Mouse (Mus musculus): ENCODE measurements around the gene Apbb1ip. TPM values are rescaled to one million over a fixed set of nuclear protein-coding genes. Genes with fewer than 3 reads are reported as not detected.

Gene Apbb1ip
- total RNA-seq, 1 experiment from 2014 or later = 22.7 TPM

GRCm38 (mm10) chr2:22799430-22800041 lies 25.6 kb downstream of the Apbb1ip start:
- ATAC-seq (replicated peaks in 1 of 2; ENCODE audit: insufficient read depth in 1 of 2, low FRiP score in 2 of 2, low TSS enrichment in 1 of 2, low read depth in 1 of 2, poor library complexity in 2 of 2, severe bottlenecking in 2 of 2) = peak; percentile 20 to 64; a peak in 1 of 4 replicates

GRCm38 (mm10) chr2:22805589-22805988 lies 31.7 kb downstream of the Apbb1ip start:
- peak; percentile 79 to 87 for ATAC-seq (replicated peaks in 1 of 2; ENCODE audit: insufficient read depth in 1 of 2, low FRiP score in 2 of 2, low TSS enrichment in 1 of 2, low read depth in 1 of 2, poor library complexity in 2 of 2, severe bottlenecking in 2 of 2)

- no peak for ATAC-seq (replicated peaks in 1 of 2; ENCODE audit: insufficient read depth in 1 of 2, low FRiP score in 2 of 2, low TSS enrichment in 1 of 2, low read depth in 1 of 2, poor library complexity in 2 of 2, severe bottlenecking in 2 of 2)
Observed at GRCm38 (mm10) chr2:22806576-22806975, 32.7 kb downstream of the Apbb1ip start.

- peak; percentile 75 to 77 for ATAC-seq (replicated peaks in 1 of 2; ENCODE audit: insufficient read depth in 1 of 2, low FRiP score in 2 of 2, low TSS enrichment in 1 of 2, low read depth in 1 of 2, poor library complexity in 2 of 2, severe bottlenecking in 2 of 2)
Observed at GRCm38 (mm10) chr2:22807312-22807711, 33.4 kb downstream of the Apbb1ip start.

GRCm38 (mm10) chr2:22810851-22811250 lies 37.0 kb downstream of the Apbb1ip start:
- ATAC-seq (replicated peaks in 1 of 2; ENCODE audit: insufficient read depth in 1 of 2, low FRiP score in 2 of 2, low TSS enrichment in 1 of 2, low read depth in 1 of 2, poor library complexity in 2 of 2, severe bottlenecking in 2 of 2) = peak in 1 of 2 experiments; percentile 25; a peak in 1 of 4 replicates

GRCm38 (mm10) chr2:22811466-22811865 lies 37.6 kb downstream of the Apbb1ip start:
- peak in 1 of 2 experiments; percentile 33; a peak in 1 of 4 replicates for ATAC-seq (replicated peaks in 1 of 2; ENCODE audit: insufficient read depth in 1 of 2, low FRiP score in 2 of 2, low TSS enrichment in 1 of 2, low read depth in 1 of 2, poor library complexity in 2 of 2, severe bottlenecking in 2 of 2)

- ATAC-seq (replicated peaks in 1 of 2; ENCODE audit: insufficient read depth in 1 of 2, low FRiP score in 2 of 2, low TSS enrichment in 1 of 2, low read depth in 1 of 2, poor library complexity in 2 of 2, severe bottlenecking in 2 of 2) = no peak
Observed at GRCm38 (mm10) chr2:22813921-22814320, 40.0 kb downstream of the Apbb1ip start.

GRCm38 (mm10) chr2:22815674-22816073 lies 41.8 kb downstream of the Apbb1ip start:
- no peak for ATAC-seq (replicated peaks in 1 of 2; ENCODE audit: insufficient read depth in 1 of 2, low FRiP score in 2 of 2, low TSS enrichment in 1 of 2, low read depth in 1 of 2, poor library complexity in 2 of 2, severe bottlenecking in 2 of 2)

GRCm38 (mm10) chr2:22816231-22816630 lies 42.3 kb downstream of the Apbb1ip start:
- no peak for ATAC-seq (replicated peaks in 1 of 2; ENCODE audit: insufficient read depth in 1 of 2, low FRiP score in 2 of 2, low TSS enrichment in 1 of 2, low read depth in 1 of 2, poor library complexity in 2 of 2, severe bottlenecking in 2 of 2)

- no peak for ATAC-seq (replicated peaks in 1 of 2; ENCODE audit: insufficient read depth in 1 of 2, low FRiP score in 2 of 2, low TSS enrichment in 1 of 2, low read depth in 1 of 2, poor library complexity in 2 of 2, severe bottlenecking in 2 of 2)
Observed at GRCm38 (mm10) chr2:22822293-22822692, 48.4 kb downstream of the Apbb1ip start.

GRCm38 (mm10) chr2:22845514-22845913 lies 71.6 kb downstream of the Apbb1ip start:
- no peak for ATAC-seq (replicated peaks in 1 of 2; ENCODE audit: insufficient read depth in 1 of 2, low FRiP score in 2 of 2, low TSS enrichment in 1 of 2, low read depth in 1 of 2, poor library complexity in 2 of 2, severe bottlenecking in 2 of 2)

GRCm38 (mm10) chr2:22851900-22852299 lies 78.0 kb downstream of the Apbb1ip start:
- no peak for ATAC-seq (replicated peaks in 1 of 2; ENCODE audit: insufficient read depth in 1 of 2, low FRiP score in 2 of 2, low TSS enrichment in 1 of 2, low read depth in 1 of 2, poor library complexity in 2 of 2, severe bottlenecking in 2 of 2)

- no peak for ATAC-seq (replicated peaks in 1 of 2; ENCODE audit: insufficient read depth in 1 of 2, low FRiP score in 2 of 2, low TSS enrichment in 1 of 2, low read depth in 1 of 2, poor library complexity in 2 of 2, severe bottlenecking in 2 of 2)
Observed at GRCm38 (mm10) chr2:22857501-22857900, 83.6 kb downstream of the Apbb1ip start.

- ATAC-seq (replicated peaks in 1 of 2; ENCODE audit: insufficient read depth in 1 of 2, low FRiP score in 2 of 2, low TSS enrichment in 1 of 2, low read depth in 1 of 2, poor library complexity in 2 of 2, severe bottlenecking in 2 of 2) = no peak
Observed at GRCm38 (mm10) chr2:22862194-22862593, 88.3 kb downstream of the Apbb1ip start.

- peak; percentile 88 to 97 for ATAC-seq (replicated peaks in 1 of 2; ENCODE audit: insufficient read depth in 1 of 2, low FRiP score in 2 of 2, low TSS enrichment in 1 of 2, low read depth in 1 of 2, poor library complexity in 2 of 2, severe bottlenecking in 2 of 2)
Observed at GRCm38 (mm10) chr2:22864394-22865037, 90.6 kb downstream of the Apbb1ip start.

- no peak for ATAC-seq (replicated peaks in 1 of 2; ENCODE audit: insufficient read depth in 1 of 2, low FRiP score in 2 of 2, low TSS enrichment in 1 of 2, low read depth in 1 of 2, poor library complexity in 2 of 2, severe bottlenecking in 2 of 2)
Observed at GRCm38 (mm10) chr2:22865818-22866217, 91.9 kb downstream of the Apbb1ip start.

- no peak for ATAC-seq (replicated peaks in 1 of 2; ENCODE audit: insufficient read depth in 1 of 2, low FRiP score in 2 of 2, low TSS enrichment in 1 of 2, low read depth in 1 of 2, poor library complexity in 2 of 2, severe bottlenecking in 2 of 2)
Observed at GRCm38 (mm10) chr2:22866894-22867424, 93.1 kb downstream of the Apbb1ip start.

GRCm38 (mm10) chr2:22873159-22873558 lies 99.3 kb downstream of the Apbb1ip start:
- no peak for ATAC-seq (replicated peaks in 1 of 2; ENCODE audit: insufficient read depth in 1 of 2, low FRiP score in 2 of 2, low TSS enrichment in 1 of 2, low read depth in 1 of 2, poor library complexity in 2 of 2, severe bottlenecking in 2 of 2)

- no peak for ATAC-seq (replicated peaks in 1 of 2; ENCODE audit: insufficient read depth in 1 of 2, low FRiP score in 2 of 2, low TSS enrichment in 1 of 2, low read depth in 1 of 2, poor library complexity in 2 of 2, severe bottlenecking in 2 of 2)
Observed at GRCm38 (mm10) chr2:22874628-22875027, 100.7 kb downstream of the Apbb1ip start.
